Mouse (Mus musculus) E14TG2a.4 (cell line): Measurements from ENCODE around the gene Cxcl14.

Source experiments
- H3K27me3 ChIP-seq: 2 replicates; pipeline ENCODE4 v1.6.1; 2014; ENCODE audit warnings: low read length, control low read depth; ENCODE audit not compliant: insufficient read depth
- H3K36me3 ChIP-seq: 2 replicates; pipeline ENCODE4 v1.6.1; 2014; ENCODE audit warnings: low read length, control low read depth; ENCODE audit not compliant: insufficient read depth
- H3K4me1 ChIP-seq: replicated peaks from 2 replicates; pipeline ENCODE4 v1.6.1; 2014; ENCODE audit warnings: low read depth, low read length, control low read depth
- H3K4me3 ChIP-seq: replicated peaks from 2 replicates; pipeline ENCODE4 v1.5.1; 2014; ENCODE audit warnings: mild to moderate bottlenecking, low read length
- H3K9me3 ChIP-seq: 2 replicates; pipeline ENCODE4 v1.6.1; 2014; ENCODE audit warnings: low read length, control low read depth
- CTCF ChIP-seq: conservative IDR thresholded peaks from 2 replicates; pipeline ENCODE4 v1.5.1; 2014; ENCODE audit warnings: low read length
- NANOG ChIP-seq: IDR thresholded peaks from 2 replicates; pipeline ENCODE4 v1.6.1; 2014; ENCODE audit warnings: borderline replicate concordance, low read length, mixed read lengths
- POU5F1 ChIP-seq: IDR thresholded peaks from 2 replicates; pipeline ENCODE4 v1.6.1; 2014; ENCODE audit warnings: low read length, borderline replicate concordance

Gene Cxcl14

DNA sequence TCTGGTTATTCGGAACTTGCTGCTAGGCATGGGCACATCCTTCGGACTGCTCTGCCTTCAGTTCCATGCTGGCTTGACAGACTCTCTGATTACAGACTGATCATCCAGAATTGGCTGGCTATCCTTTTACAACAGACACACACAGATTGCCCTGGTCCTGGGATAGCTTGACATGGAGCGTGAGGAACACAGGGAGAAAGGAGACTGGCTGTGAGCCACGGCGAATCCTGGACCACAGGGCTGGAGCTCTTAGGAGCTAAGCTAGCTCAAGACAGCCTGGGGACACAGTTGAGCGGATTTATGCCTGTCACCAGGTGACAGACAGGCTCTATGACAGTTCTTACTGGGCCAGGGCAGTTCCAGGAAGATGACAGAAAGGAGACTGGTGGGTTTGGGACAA is 36.0 kb upstream of the Cxcl14 start:
- Histone ChIP-seq H3K9me3 (no peaks in the 10 kb centered on the region), H3K27me3 (peaks cover 6% of the 10 kb centered on the region; the same call in 1 of the 2 replicates), H3K36me3 (no peaks in the 10 kb centered on the region), H3K4me1 (peaks cover 24% of the 10 kb centered on the region), H3K4me3 (no peak overlapping the region)
- TF ChIP-seq NANOG = no peak
- TF ChIP-seq POU5F1 = no peak
- TF ChIP-seq CTCF = no peak

DNA sequence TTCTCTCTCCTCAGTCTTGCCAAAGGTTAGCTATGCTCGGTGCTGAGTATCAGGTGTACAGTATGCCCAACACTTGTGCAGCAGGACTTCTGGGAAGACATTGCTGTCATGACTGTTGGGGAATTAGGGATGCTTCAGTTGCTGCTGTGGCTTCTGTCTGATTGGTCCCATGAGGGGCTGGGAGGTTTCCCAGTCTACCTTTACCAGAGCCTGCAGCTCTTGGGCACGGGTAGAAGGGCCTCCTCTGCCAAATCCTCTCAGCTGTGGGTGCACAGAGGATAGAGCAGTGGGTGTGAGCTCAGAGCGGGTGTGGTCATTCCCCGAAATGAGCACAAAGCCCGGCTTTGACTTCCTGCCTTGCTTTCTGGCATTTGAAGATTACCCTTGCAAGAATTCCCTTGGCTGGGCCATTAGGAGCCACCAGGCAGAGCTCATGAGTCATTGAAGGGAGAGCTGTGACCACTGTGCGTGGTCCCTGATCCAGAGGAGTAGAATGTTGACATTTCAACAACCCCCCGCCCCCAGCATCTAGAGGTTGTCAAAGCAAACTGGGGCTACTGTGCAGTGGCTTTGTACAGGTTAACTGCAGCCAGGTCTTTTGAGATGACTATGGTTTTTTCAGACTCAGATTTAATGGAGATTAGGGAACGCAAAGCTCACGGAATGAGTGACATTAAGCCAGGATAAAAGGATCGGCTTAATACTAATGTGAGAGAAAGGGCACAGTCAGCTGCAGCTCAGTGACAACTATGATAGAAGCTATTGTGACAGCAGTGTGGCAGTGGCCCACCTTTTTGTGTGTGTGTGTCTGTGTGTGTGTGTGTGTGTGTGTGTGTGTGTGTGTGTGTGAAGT is 34.5 kb upstream of the Cxcl14 start:
- TF ChIP-seq CTCF (no peak), NANOG (no peak), POU5F1 (no peak)
- Histone ChIP-seq H3K27me3 (peaks cover 5% of the 10 kb centered on the region; the same call in 1 of the 2 replicates), H3K4me1 (peaks cover 23% of the 10 kb centered on the region), H3K9me3 (no peaks in the 10 kb centered on the region), H3K36me3 (no peaks in the 10 kb centered on the region), H3K4me3 (no peak overlapping the region)

DNA sequence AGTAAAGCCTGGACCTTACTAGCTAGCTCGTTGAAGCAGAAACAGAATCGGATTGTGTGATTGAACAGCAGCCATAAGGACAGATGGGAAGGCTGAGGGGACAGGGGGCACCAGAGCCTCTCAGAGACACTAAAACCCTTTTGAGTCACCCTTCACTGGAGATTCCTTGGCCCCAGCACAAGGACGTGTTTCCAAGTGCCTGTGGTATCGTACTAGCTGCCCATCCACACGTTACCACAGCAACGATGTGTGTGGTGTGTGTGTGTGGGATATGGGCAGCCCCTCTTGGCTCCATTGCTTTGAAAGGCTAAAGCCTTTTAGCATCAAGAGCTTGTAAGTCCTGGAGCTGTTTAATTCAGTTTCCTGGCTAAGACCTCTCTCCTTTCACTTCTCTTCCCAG is 33.4 kb upstream of the Cxcl14 start:
- Histone ChIP-seq H3K9me3 (no peaks in the 10 kb centered on the region), H3K4me3 (no peak overlapping the region), H3K27me3 (peaks cover 5% of the 10 kb centered on the region; the same call in 1 of the 2 replicates), H3K36me3 (no peaks in the 10 kb centered on the region), H3K4me1 (peaks cover 13% of the 10 kb centered on the region)
- TF ChIP-seq CTCF (no peak), NANOG (no peak), POU5F1 (no peak)

- Histone ChIP-seq H3K4me1 (peaks cover 7% of the 10 kb centered on the region), H3K9me3 (no peaks in the 10 kb centered on the region), H3K27me3 (peaks cover 5% of the 10 kb centered on the region; the same call in 1 of the 2 replicates), H3K36me3 (no peaks in the 10 kb centered on the region), H3K4me3 (no peak overlapping the region)
- no peak for TF ChIP-seq NANOG
- no peak for TF ChIP-seq POU5F1
- no peak for TF ChIP-seq CTCF
These were observed 32.8 kb upstream of the Cxcl14 start for GRCm38 (mm10) chr13:56329165-56329564.

DNA sequence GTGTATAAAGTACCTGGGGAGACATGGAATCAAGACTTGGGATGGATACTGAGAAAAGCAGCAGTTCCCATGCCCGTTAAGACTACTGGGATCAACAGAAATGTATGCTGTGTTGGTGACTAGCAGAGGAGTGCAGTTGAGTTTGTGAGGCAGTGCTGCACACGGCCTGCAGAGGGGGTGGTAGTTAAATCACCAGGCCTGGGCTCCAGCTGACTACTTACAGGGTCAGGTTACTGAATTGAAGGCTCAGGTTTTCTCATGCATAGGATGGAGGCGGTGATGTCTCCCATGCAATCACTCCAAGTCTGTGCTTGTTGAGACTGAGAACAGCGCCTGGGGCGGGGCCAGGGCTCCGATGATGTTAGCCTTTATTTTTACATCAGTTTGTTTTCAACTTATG is 31.4 kb upstream of the Cxcl14 start:
- no peak for TF ChIP-seq NANOG
- peak; percentile 38 for TF ChIP-seq CTCF
- TF ChIP-seq POU5F1 = no peak
- peaks cover 7% of the 10 kb centered on the region for H3K4me1 ChIP-seq

GRCm38 (mm10) chr13:56321635-56322034 is 25.3 kb upstream of the Cxcl14 start:
- Histone ChIP-seq H3K4me3 (no peak overlapping the region), H3K4me1 (no peaks in the 10 kb centered on the region), H3K27me3 (peaks cover 11% of the 10 kb centered on the region), H3K9me3 (no peaks in the 10 kb centered on the region), H3K36me3 (no peaks in the 10 kb centered on the region)
- TF ChIP-seq CTCF (no peak), POU5F1 (no peak), NANOG (no peak)

More for the DNA sequence above, 31.4 kb upstream of the Cxcl14 start:
- no peaks in the 10 kb centered on the region for H3K9me3 ChIP-seq
- H3K4me3 ChIP-seq = no peak overlapping the region
- peaks cover 5% of the 10 kb centered on the region; the same call in 1 of the 2 replicates for H3K27me3 ChIP-seq
- no peaks in the 10 kb centered on the region for H3K36me3 ChIP-seq

DNA sequence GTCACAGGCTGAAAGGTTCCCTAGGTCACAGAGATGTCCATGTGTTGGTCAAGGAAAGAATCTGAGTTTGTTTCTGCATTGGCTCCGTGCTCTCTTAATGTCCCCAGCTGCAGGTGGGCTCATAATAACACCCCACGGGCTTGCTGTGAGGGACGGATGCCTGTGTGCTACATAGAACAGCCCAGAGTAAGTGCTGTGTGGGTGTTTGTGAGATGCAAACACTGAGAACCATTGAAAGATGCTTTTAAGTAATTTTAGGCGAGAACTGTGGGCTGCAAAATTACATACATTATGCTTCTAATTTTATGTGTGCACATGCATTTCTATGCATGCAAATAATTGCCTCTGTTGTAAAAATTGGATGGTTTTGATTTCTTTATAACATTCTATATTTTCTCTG is 20.6 kb upstream of the Cxcl14 start:
- H3K4me1 ChIP-seq = no peaks in the 10 kb centered on the region
- TF ChIP-seq NANOG (no peak), CTCF (no peak), POU5F1 (no peak)
- H3K4me3 ChIP-seq = no peak overlapping the region

GRCm38 (mm10) chr13:56315201-56315600 is 18.9 kb upstream of the Cxcl14 start:
- TF ChIP-seq CTCF = no peak
- no peak for TF ChIP-seq NANOG
- TF ChIP-seq POU5F1 = no peak
- H3K4me1 ChIP-seq = no peaks in the 10 kb centered on the region
- no peaks in the 10 kb centered on the region for H3K36me3 ChIP-seq
- H3K27me3 ChIP-seq = peaks cover 21% of the 10 kb centered on the region; the same call in 1 of the 2 replicates
- peaks cover 5% of the 10 kb centered on the region for H3K9me3 ChIP-seq
- no peak overlapping the region for H3K4me3 ChIP-seq

More for the DNA sequence above, 20.6 kb upstream of the Cxcl14 start:
- Histone ChIP-seq H3K27me3 (peaks cover 16% of the 10 kb centered on the region), H3K9me3 (no peaks in the 10 kb centered on the region), H3K36me3 (no peaks in the 10 kb centered on the region)

DNA sequence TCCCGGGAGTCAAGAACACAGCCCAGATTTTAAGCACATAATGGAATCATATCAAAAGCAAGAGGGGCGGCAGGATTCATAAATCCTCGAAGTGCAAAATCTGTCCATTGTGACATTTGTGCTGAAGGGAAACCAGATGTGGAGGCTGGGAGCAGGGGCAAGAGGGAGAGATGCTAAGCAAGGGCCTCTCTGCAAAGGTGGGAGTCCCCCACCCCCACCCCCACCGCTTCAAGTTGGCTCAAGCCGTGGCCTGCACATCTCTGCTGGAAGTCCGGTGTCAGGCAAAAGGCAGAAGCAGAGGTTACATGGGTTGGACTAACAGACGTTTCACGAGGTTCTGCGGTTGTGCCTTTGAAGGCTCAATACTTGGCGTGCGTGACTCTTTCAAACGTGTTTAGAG is 8.7 kb upstream of the Cxcl14 start:
- H3K27me3 ChIP-seq = peaks cover 52% of the 10 kb centered on the region
- peaks cover 8% of the 10 kb centered on the region for H3K4me1 ChIP-seq
- TF ChIP-seq POU5F1 (no peak), NANOG (no peak), CTCF (no peak)
- H3K9me3 ChIP-seq = peaks cover 2% of the 10 kb centered on the region
- H3K36me3 ChIP-seq = no peaks in the 10 kb centered on the region
- H3K4me3 ChIP-seq = no peak overlapping the region
